Mouse (Mus musculus) ES-E14 (cell line): ENCODE measurements around the gene Gm10721. TPM values are rescaled to one million over a fixed set of nuclear protein-coding genes. Genes with fewer than 3 reads are reported as not detected.
"Not testable (repeated sequence)": the region's sequence is repeated elsewhere in the genome, so short reads cannot be mapped to it uniquely, and the experiment has no call there.

ENCODE experiments used
- DNase-seq: peaks from one replicate; pipeline ENCODE4 v3.0.0-alpha.2; 2013; ENCODE audit warnings: low read depth, low spot score
- H3K27ac ChIP-seq: 2 replicates; pipeline ENCODE4 v1.5.1; 2012; ENCODE audit warnings: low read depth, mild to moderate bottlenecking, low read length, moderate library complexity, mixed read lengths; ENCODE audit not compliant: poor library complexity, insufficient read depth, severe bottlenecking
- H3K36me3 ChIP-seq: 2 replicates; pipeline ENCODE4 v1.6.1; 2012; ENCODE audit warnings: mild to moderate bottlenecking, low read length, moderate library complexity, mixed read lengths; ENCODE audit not compliant: control insufficient read depth, poor library complexity, insufficient read depth, severe bottlenecking
- H3K4me1 ChIP-seq, 2 experiments: fragments of 150-350 bp in 1 of 2; sonication (generic) in 1 of 2; 2 replicates each; pipeline ENCODE4 v1.6.1; 2012; ENCODE audit warnings: low read length in 2 of 2, mild to moderate bottlenecking in 1 of 2, mixed read lengths in 1 of 2; ENCODE audit not compliant: control insufficient read depth in 2 of 2, insufficient read depth in 2 of 2, poor library complexity in 1 of 2
- H3K4me3 ChIP-seq, 2 experiments: fragments of 150-350 bp in 1 of 2; sonication (generic) in 1 of 2; 2 replicates each; pipeline ENCODE4 v1.5.1; 2012; ENCODE audit warnings: low read length in 2 of 2, low read depth in 1 of 2, mild to moderate bottlenecking in 1 of 2, mixed read lengths in 1 of 2; ENCODE audit not compliant: insufficient read depth in 1 of 2, poor library complexity in 1 of 2, severe bottlenecking in 1 of 2
- H3K9ac ChIP-seq: 2 replicates; pipeline ENCODE4 v1.6.1; 2012; ENCODE audit warnings: low read depth, mild to moderate bottlenecking, low read length, mixed read lengths; ENCODE audit not compliant: poor library complexity, insufficient read depth, severe bottlenecking
- H3K9me3 ChIP-seq: fragments of 150-350 bp; sonication (generic); 2 replicates; pipeline ENCODE4 v1.6.1; 2012; ENCODE audit warnings: low read depth, mild to moderate bottlenecking, low read length; ENCODE audit not compliant: control insufficient read depth, insufficient read depth
- in situ Hi-C, 2 experiments: fragments of 600-800 bp; cut with MboI; formaldehyde crosslinking; loops; one replicate each; pipeline ENCODE4 v1.15.1; 2025; ENCODE audit warnings: low sequenced_read_pairs in 2 of 2, inconsistent platforms in 1 of 2; ENCODE audit not compliant: unreplicated experiment in 2 of 2
- total RNA-seq: library from RNA; depleted of rRNA; stranded (reverse); fragments of 300-350 nt; gene quantifications from 2 replicates; pipeline ENCODE4 v1.2.3, GENCODE M21; 2012

Gm10721 gene
- total RNA-seq, 1 experiment = 0.76 TPM

- H3K9ac ChIP-seq, H3K27ac ChIP-seq, H3K36me3 ChIP-seq, DNase-seq, H3K4me3 ChIP-seq, H3K9me3 ChIP-seq, H3K4me1 ChIP-seq, in situ Hi-C loops: not testable (repeated sequence)
These were observed 10.5 kb downstream of the Gm10721 start, which contains the start of gene Gm10718 for GRCm38 (mm10) chr9:3023312-3023984. TSS of gene Gm10718 (plus strand) at chr9:3023547.

DNA sequence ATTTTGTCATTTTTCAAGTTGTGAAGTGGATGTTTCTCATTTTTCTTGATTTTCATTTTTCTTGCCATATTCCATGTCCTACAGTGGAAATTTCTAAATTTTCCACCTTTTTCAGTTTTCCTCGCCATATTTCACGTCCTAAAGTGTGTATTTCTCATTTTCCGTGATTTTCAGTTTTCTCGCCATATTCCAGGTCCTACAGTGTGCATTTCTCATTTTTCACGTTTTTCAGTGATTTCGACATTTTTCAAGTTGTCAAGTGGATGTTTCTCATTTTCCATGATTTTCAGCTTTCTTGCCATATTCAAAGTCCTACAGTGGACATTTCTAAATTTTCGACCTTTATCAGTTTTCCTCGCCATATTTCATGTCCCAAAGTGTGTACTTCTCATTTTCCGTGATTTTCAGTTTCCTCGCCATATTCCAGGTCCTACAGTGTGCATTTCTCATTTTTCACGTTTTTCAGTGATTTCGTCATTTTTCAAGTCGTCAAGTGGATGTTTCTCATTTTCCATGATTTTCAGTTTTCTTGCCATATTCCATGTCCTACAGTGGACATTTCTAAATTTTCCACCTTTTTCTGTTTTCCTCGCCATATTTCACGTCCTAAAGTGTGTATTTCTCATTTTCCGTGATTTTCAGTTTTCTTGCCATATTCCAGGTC, 11.2 kb downstream of the Gm10721 start:
- H3K9ac ChIP-seq, H3K27ac ChIP-seq, H3K4me1 ChIP-seq, DNase-seq, H3K9me3 ChIP-seq, H3K36me3 ChIP-seq, in situ Hi-C loops, H3K4me3 ChIP-seq: not testable (repeated sequence)

DNA sequence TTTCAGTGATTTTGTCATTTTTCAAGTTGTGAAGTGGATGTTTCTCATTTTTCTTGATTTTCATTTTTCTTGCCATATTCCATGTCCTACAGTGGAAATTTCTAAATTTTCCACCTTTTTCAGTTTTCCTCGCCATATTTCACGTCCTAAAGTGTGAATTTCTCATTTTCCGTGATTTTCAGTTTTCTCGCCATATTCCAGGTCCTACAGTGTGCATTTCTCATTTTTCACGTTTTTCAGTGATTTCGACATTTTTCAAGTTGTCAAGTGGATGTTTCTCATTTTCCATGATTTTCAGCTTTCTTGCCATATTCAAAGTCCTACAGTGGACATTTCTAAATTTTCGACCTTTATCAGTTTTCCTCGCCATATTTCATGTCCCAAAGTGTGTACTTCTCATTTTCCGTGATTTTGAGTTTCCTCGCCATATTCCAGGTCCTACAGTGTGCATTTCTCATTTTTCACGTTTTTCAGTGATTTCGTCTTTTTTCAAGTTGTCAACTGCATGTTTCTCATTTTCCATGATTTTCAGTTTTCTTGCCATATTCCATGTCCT, 12.1 kb downstream of the Gm10721 start, which contains the start of gene Gm10717:
Gene Gm10717, plus strand, starts transcription at position 506 of the 556 bp plus-strand sequence.
- DNase-seq, H3K4me3 ChIP-seq, H3K4me1 ChIP-seq, H3K9me3 ChIP-seq, H3K36me3 ChIP-seq, H3K9ac ChIP-seq, H3K27ac ChIP-seq, in situ Hi-C loops: not testable (repeated sequence)

DNA sequence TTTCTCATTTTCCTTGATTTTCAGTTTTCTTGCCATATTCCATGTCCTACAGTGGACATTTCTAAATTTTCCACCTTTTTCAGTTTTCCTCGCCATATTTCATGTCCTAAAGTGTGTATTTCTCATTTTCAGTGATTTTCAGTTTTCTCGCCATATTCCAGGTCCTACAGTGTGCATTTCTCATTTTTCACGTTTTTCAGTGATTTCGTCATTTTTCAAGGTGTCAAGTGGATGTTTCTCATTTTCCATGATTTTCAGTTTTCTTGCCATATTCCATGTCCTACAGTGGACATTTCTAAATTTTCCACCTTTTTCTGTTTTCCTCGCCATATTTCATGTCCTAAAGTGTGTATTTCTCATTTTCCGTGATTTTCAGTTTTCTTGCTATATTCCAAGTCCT, 12.7 kb downstream of the Gm10721 start:
- H3K4me3 ChIP-seq, H3K36me3 ChIP-seq, H3K9me3 ChIP-seq, H3K27ac ChIP-seq, in situ Hi-C loops, H3K9ac ChIP-seq, DNase-seq, H3K4me1 ChIP-seq: not testable (repeated sequence)

GRCm38 (mm10) chr9:3026136-3026535, 13.2 kb downstream of the Gm10721 start:
- H3K4me1 ChIP-seq, H3K36me3 ChIP-seq, in situ Hi-C loops, H3K27ac ChIP-seq, H3K4me3 ChIP-seq, H3K9ac ChIP-seq, H3K9me3 ChIP-seq, DNase-seq: not testable (repeated sequence)

DNA sequence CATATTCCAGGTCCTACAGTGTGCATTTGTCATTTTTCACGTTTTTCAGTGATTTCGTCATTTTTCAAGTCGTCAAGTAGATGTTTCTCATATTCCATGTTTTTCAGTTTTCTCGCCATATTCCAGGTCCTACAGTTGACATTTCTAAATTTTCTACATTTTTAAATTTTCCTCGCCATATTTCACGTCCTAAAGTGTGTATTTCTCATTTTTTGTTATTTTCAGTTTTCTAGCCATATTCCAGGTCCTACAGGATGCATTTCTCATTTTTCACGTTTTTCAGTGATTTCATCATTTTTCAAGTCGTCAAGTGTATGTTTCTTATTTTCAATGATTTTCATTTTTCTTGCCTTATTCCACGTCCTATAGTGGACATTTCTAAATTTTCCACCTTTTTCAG, 13.8 kb downstream of the Gm10721 start:
- H3K27ac ChIP-seq, DNase-seq, H3K36me3 ChIP-seq, H3K4me3 ChIP-seq, H3K4me1 ChIP-seq, H3K9me3 ChIP-seq, in situ Hi-C loops, H3K9ac ChIP-seq: not testable (repeated sequence)

DNA sequence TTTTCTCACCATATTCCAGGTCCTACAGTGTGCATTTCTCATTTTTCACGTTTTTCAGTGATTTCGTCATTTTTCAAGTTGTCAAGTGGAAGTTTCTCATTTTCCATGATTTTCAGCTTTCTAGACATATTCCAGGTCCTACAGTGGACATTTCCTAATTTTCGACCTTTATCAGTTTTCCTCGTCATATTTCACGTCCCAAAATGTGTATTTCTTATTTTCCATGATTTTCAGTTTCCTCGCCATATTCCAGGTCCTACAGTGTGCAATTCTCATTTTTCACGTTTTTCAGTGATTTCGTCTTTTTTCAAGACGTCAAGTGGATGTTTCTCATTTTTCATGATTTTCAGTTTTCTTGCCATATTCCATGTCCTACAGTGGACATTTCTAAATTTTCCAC, 14.3 kb downstream of the Gm10721 start:
- H3K9me3 ChIP-seq, H3K36me3 ChIP-seq, H3K27ac ChIP-seq, H3K4me3 ChIP-seq, in situ Hi-C loops, H3K9ac ChIP-seq, DNase-seq, H3K4me1 ChIP-seq: not testable (repeated sequence)

- H3K4me1 ChIP-seq, in situ Hi-C loops, H3K9ac ChIP-seq: not testable (repeated sequence)
These were observed 16.5 kb downstream of the Gm10721 start for GRCm38 (mm10) chr9:3029276-3030000.

More at GRCm38 (mm10) chr9:3029276-3030000, 16.5 kb downstream of the Gm10721 start:
- H3K27ac ChIP-seq, H3K9me3 ChIP-seq, H3K36me3 ChIP-seq, DNase-seq, H3K4me3 ChIP-seq: not testable (repeated sequence)
